Mouse (Mus musculus) cerebellum, adult 18-20 months (tissue): ENCODE measurements around the gene Adipor2.

Experiments
- DNase-seq, 2 experiments: peaks; one replicate each; pipeline ENCODE4 v3.0.0; 2021

The Adipor2 gene

DNA sequence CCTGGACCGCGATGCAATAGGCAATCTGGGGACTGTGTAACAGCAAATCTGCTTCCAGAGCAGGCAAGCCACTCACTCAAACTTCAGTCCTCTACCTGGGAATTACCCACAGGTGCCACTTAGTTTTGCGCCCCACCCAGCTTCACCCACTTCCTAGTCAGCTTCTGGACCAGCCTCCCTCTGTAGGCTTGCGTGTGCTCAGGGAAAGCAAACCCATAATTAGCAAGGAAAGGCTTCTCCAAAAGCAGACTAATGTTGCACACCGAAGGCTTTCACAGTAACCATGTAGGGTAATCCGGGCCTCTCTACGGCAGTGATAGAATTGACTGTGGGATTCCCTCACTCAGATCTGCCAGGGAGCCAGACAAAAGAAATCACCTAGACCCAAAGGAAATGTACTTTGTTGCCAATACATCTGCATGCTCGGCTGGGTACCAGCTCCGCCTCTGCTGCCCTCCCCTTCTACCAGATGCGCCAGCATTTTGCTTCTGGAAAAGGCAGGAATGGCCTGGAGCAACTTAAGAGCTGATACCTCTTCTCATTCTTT, 109.6 kb downstream of the Adipor2 start:
- no peak for DNase-seq

DNA sequence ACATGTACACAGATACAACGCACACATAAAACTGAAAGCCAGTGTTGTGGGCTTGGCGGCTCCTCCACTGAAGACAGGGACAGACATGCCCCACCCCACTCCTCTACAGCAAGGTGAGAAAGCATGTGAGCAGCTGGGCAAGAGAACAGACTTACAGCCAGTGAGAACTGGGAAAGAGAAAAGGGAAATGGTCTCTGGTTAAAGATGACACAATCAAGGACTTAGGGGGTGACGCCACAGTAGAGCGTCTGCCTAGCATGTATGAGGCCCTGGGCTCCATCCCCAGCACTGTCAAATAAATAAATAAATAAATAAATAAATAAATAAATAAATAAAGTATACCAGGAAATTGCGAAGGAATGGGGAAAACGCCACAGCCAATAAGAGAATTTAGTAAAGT, 114.2 kb downstream of the Adipor2 start:
- no peak for DNase-seq
